16 mouse cellular contexts compared by ENCODE assay signal in genomic region chr15:27801177-27801576, GRCm38 (mm10).
DNase-seq lines count a peak whose midpoint lies in the region; ATAC-seq and TF ChIP-seq lines count a peak whose summit lies in the region.
"Had no signal": no experiment of that assay in that cellular context is flagged by ENCODE, and none has a peak within 500 bp of the region (broad histone marks: within the 10 kb centered on the region; RNA-seq: fewer than 3 reads in every experiment).

No protein-coding gene starts in this region.

- H3K27ac ChIP-seq in thymus, adult 2 months (ENCODE audit: control insufficient read depth, insufficient read depth, low read length), result peak overlapping the region; percentile 30; the same call in 1 of the 2 replicates
- H3K27ac ChIP-seq in olfactory bulb, adult 2 months (ENCODE audit: insufficient read depth, low read depth, low read length), result peak overlapping the region; percentile 29; the same call in 1 of the 2 replicates
- H3K27ac ChIP-seq: embryonic facial prominence, embryonic 13.5 days; hindbrain, embryonic 13.5 days; limb, embryonic 15.5 days; midbrain, embryonic 13.5 days had no signal

- DNase-seq in heart, adult 18-20 months, result peak; percentile 40 to 61
- no peak for DNase-seq in heart, postnatal 25 days (ENCODE audit: low spot score)
- DNase-seq in thymus, adult 2 months, result no peak
- no peak for DNase-seq in thymus, postnatal 0 days (ENCODE audit: low spot score)
- DNase-seq in cerebellum, postnatal 25 days, result peak; percentile 64 to 68
- DNase-seq in frontal cortex, postnatal 10 days (ENCODE audit: low spot score in 2 of 2), result no peak
- DNase-seq: layer of hippocampus, adult 9-11 months; liver, postnatal 0 days; lung, postnatal 4 days had no signal

- intact Hi-C loops in heart, postnatal 25 days (cut with DNase I), result no loop called here

- H3K27me3 ChIP-seq in thymus, adult 2 months (ENCODE audit: control insufficient read depth, insufficient read depth, low read length), result no peaks in the 10 kb centered on the region
- H3K27me3 ChIP-seq: embryonic facial prominence, embryonic 13.5 days; heart, embryonic 15.5 days; hindbrain, embryonic 13.5 days; limb, embryonic 15.5 days had no signal

- H3K4me1 ChIP-seq in thymus, adult 2 months (replicated peaks; ENCODE audit: control insufficient read depth, insufficient read depth, low read length), result peaks cover 35% of the 10 kb centered on the region
- H3K4me1 ChIP-seq in olfactory bulb, adult 2 months (ENCODE audit: control insufficient read depth, insufficient read depth, low read length), result peaks cover 74% of the 10 kb centered on the region

- no peak for ATAC-seq in inflammation-experienced regulatory T-cells, adult 6 months
- ATAC-seq: midbrain, embryonic 13.5 days had no signal

- TF ChIP-seq POLR2A in thymus, adult 2 months (IDR thresholded peaks at IDR 0.05; ENCODE audit: control insufficient read depth, extremely low read depth, insufficient read depth, low read length, poor library complexity), result no peak
- TF ChIP-seq POLR2A in olfactory bulb, adult 2 months (IDR thresholded peaks at IDR 0.05; ENCODE audit: insufficient read depth, low read depth, low read length), result no peak

- no peak overlapping the region for H3K4me3 ChIP-seq in thymus, adult 2 months (ENCODE audit: control insufficient read depth, insufficient read depth, low read length)
- H3K4me3 ChIP-seq in olfactory bulb, adult 2 months (ENCODE audit: insufficient read depth, low read depth, low read length), result no peak overlapping the region
- H3K4me3 ChIP-seq: embryonic facial prominence, embryonic 13.5 days; heart, embryonic 15.5 days; hindbrain, embryonic 13.5 days; limb, embryonic 15.5 days; midbrain, embryonic 13.5 days had no signal

- WGBS in thymus, adult 2 months, result 99% methylated on average over 4 of the region's 4 CpGs
- 81% methylated on average over 4 of the region's 4 CpGs for WGBS in olfactory bulb, adult 2 months

- H3K36me3 ChIP-seq in thymus, adult 2 months (ENCODE audit: control insufficient read depth, insufficient read depth, low read length), result no peaks in the 10 kb centered on the region

- no peak for TF ChIP-seq CTCF in thymus, adult 2 months (IDR thresholded peaks at IDR 0.05; ENCODE audit: borderline replicate concordance, control insufficient read depth, extremely low read depth, insufficient read depth, low read length, poor library complexity)
- TF ChIP-seq CTCF in olfactory bulb, adult 2 months (IDR thresholded peaks at IDR 0.05; ENCODE audit: insufficient read depth, low read depth, low read length), result no peak

Comparison
In these comparisons a context has a peak if more than half of its experiments do, and no peak if none do; other contexts are left out.
1. DNase-seq: peak in heart, adult 18-20 months (2 of 2) and cerebellum, postnatal 25 days (2 of 2); none in heart, postnatal 25 days (single experiment), thymus, adult 2 months (single experiment), thymus, postnatal 0 days (single experiment) and frontal cortex, postnatal 10 days (0 of 2).